Mouse (Mus musculus) liver, embryonic 12.5 days (tissue): ENCODE results near the gene Lyve1. TPM values are rescaled to one million over a fixed set of nuclear protein-coding genes. Genes with fewer than 3 reads are reported as not detected.

Source experiments
- ATAC-seq: fragments of 200-750 bp; cut with Nextera tagmentation; 2 replicates; pipeline ENCODE4 v1.8.0; 2017; ENCODE audit warnings: moderate number of reproducible peaks, mild to moderate bottlenecking, moderate library complexity
- H3K27ac ChIP-seq: fragments of 300-500 bp; sonication (generic); 2 replicates; pipeline ENCODE4 v1.5.1; 2016; ENCODE audit warnings: mild to moderate bottlenecking
- H3K27me3 ChIP-seq: fragments of 300-500 bp; sonication (generic); replicated peaks from 2 replicates; pipeline ENCODE4 v1.6.1; 2016; ENCODE audit warnings: mild to moderate bottlenecking, moderate library complexity
- H3K36me3 ChIP-seq: fragments of 300-500 bp; sonication (generic); 2 replicates; pipeline ENCODE4 v1.6.1; 2016; ENCODE audit warnings: mild to moderate bottlenecking, moderate library complexity
- H3K4me1 ChIP-seq: fragments of 300-500 bp; sonication (generic); 2 replicates; pipeline ENCODE4 v1.6.1; 2016
- H3K4me2 ChIP-seq: fragments of 300-500 bp; sonication (generic); 2 replicates; pipeline ENCODE4 v1.6.1; 2016; ENCODE audit warnings: mild to moderate bottlenecking, moderate library complexity
- H3K4me3 ChIP-seq: fragments of 300-500 bp; sonication (generic); 2 replicates; pipeline ENCODE4 v1.5.1; 2016; ENCODE audit warnings: mild to moderate bottlenecking, moderate library complexity
- H3K9ac ChIP-seq: fragments of 300-500 bp; sonication (generic); 2 replicates; pipeline ENCODE4 v1.6.1; 2016; ENCODE audit warnings: mild to moderate bottlenecking, moderate library complexity
- H3K9me3 ChIP-seq: fragments of 300-500 bp; sonication (generic); replicated peaks from 2 replicates; pipeline ENCODE4 v1.6.1; 2016; ENCODE audit warnings: mild to moderate bottlenecking, moderate library complexity
- WGBS: fragments of 180-500 bp; shearing (Covaris S2); methylation state at CpG from one replicate; pipeline ENCODE4 v1.1.7; 2016; ENCODE audit not compliant: insufficient replicate concordance; 5-methylcytosine and 5-hydroxymethylcytosine counted together
- polyA plus RNA-seq: library from polyadenylated mRNA; unstranded; fragments of >200 nt; fragmentation: Nextera tagmentation; extraction: Ambion mirVana; gene quantifications from 2 replicates; pipeline ENCODE4 v1.2.1, GENCODE M21; 2016

Gene Lyve1
- polyA plus RNA-seq, 1 experiment from 2014 or later = 26.7 TPM

DNA sequence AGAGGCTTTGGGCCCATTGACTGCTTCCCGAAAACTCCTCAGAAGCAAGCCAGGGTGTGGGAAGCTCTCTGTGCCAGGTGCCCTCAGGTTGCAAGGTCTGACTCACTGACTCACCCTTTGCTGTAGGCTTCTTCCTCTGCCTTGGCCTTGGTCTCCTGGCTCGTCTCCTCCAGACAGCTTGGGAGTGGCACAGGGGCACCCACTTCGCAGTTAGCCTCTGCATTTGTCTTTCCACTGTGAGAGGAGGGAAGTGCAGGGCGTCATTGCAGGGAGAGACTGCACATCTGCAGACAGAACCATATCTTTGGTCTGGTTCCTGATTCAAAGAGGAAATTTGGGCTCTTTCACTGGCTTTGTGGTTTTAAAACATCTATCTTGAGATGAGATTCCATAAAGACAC lies 15.0 kb upstream of the Lyve1 start:
- no peak overlapping the region for H3K4me3 ChIP-seq
- no peak for ATAC-seq
- H3K27ac ChIP-seq = peak overlapping the region; percentile 49; the same call in 1 of the 2 replicates
- no peaks in the 10 kb centered on the region for H3K27me3 ChIP-seq
- WGBS = 48% methylated on average over 4 of the region's 4 CpGs
- H3K4me1 ChIP-seq = peaks cover 57% of the 10 kb centered on the region
- H3K9ac ChIP-seq = no peak overlapping the region
- no peak overlapping the region for H3K4me2 ChIP-seq
- H3K36me3 ChIP-seq = 0 out of 2 replicates have a peak, but pooled peaks cover 9% of the 10 kb centered on the region
- H3K9me3 ChIP-seq = no peaks in the 10 kb centered on the region

DNA sequence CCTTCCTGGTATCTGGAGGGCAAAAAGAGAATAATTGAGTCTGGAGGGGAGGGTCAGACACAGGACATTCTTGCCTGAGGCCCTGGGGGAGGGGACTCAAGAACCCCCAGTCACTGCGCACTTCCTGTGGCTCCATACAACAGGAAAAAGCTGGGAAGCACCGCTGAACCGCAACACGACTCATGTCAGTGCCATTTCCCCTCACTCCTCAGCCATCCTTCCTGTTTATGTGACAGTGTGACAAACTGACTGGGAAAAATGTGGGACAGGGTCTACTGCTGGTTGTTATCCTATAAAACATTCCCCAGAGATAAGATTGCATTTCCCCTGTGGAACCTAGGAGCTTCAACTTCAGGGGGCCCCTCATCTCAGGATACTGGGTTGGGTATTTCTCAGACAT lies 13.9 kb upstream of the Lyve1 start:
- H3K4me1 ChIP-seq = peaks cover 49% of the 10 kb centered on the region
- H3K4me2 ChIP-seq = no peak overlapping the region
- H3K27me3 ChIP-seq = no peaks in the 10 kb centered on the region
- peak overlapping the region; percentile 49 for H3K27ac ChIP-seq
- 35% methylated on average over 4 of the region's 4 CpGs for WGBS
- H3K9ac ChIP-seq = no peak overlapping the region
- 0 out of 2 replicates have a peak, but pooled peaks have one; percentile 20 for ATAC-seq
- no peak overlapping the region for H3K4me3 ChIP-seq
- H3K9me3 ChIP-seq = no peaks in the 10 kb centered on the region
- H3K36me3 ChIP-seq = 0 out of 2 replicates have a peak, but pooled peaks cover 9% of the 10 kb centered on the region

DNA sequence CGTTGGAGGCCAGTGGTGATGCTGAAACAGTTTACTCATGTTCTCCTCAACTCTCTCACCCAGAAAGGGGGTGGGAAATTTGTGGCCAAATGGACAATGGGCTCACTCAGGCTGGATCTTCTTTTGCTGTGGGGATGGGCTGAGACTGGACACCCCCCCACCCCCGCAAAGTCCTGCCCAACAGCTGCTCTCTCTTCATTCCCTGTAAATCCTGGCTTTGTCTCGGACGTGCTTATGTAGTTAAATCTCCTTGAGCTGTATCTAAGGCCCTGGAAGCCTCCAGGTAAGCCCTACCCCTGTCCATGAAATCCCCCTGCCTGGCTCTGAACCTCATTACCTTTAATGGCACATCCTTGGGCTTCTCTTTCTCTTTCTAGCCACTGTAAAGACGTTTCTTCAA lies 5.8 kb upstream of the Lyve1 start:
- no peak overlapping the region for H3K9ac ChIP-seq
- no peak overlapping the region for H3K4me3 ChIP-seq
- WGBS = 68% methylated on average over 5 of the region's 5 CpGs
- no peak for ATAC-seq
- H3K9me3 ChIP-seq = no peaks in the 10 kb centered on the region
- peaks cover 5% of the 10 kb centered on the region; the same call in 1 of the 2 replicates for H3K36me3 ChIP-seq
- peaks cover 5% of the 10 kb centered on the region for H3K4me1 ChIP-seq
- H3K27ac ChIP-seq = no peak overlapping the region
- 0 out of 2 replicates have a peak, but pooled peaks cover 3% of the 10 kb centered on the region for H3K27me3 ChIP-seq
- H3K4me2 ChIP-seq = no peak overlapping the region

DNA sequence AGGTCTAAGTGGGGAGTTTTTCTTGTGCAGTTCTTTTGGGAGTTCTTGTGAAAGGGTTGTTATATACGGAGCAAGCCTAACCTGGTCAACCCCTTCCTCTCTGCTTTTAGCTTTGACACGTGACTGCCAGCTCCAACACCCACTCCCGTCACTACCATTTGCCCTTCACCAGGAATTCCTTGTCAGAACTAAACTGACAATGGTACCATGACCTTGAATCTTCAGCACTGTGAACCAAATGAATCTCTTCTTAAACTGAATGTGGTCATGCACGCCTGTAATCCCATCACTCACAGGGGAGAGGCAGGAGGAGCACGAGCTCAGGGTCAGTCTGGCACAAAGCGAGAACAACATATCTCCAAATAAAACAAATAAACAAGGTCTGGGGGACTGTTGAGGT lies 4.1 kb upstream of the Lyve1 start:
- H3K36me3 ChIP-seq = peaks cover 5% of the 10 kb centered on the region; the same call in 1 of the 2 replicates
- no peak overlapping the region for H3K27ac ChIP-seq

DNA sequence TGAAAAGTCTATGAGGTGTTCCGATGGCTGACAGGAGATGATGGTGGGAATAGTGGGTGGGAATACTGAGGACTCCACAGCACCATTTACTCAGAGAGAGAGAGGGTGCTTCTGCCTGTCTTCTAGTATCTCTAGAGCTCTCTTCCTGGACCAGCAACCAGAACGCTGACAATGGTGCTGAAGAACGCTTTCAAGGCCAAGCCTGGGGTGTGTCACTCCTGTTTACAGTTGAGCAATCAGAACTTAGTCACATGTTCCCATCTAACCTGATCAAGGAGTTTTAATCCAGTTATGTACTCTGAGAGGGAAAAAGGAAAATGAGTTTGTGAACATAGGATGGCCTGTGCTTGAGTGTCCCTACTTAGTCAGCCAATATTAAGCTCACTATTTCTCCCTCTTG lies 3.0 kb upstream of the Lyve1 start:
- H3K36me3 ChIP-seq = peaks cover under 1% of the 10 kb centered on the region; the same call in 1 of the 2 replicates
- 0 out of 2 replicates have a peak, but pooled peaks cover under 1% of the 10 kb centered on the region for H3K27me3 ChIP-seq
- no peak overlapping the region for H3K27ac ChIP-seq
- 84% methylated on average over 3 of the region's 3 CpGs for WGBS
- no peak for ATAC-seq
- H3K9me3 ChIP-seq = no peaks in the 10 kb centered on the region
- H3K9ac ChIP-seq = no peak overlapping the region
- H3K4me2 ChIP-seq = no peak overlapping the region
- no peak overlapping the region for H3K4me3 ChIP-seq
- H3K4me1 ChIP-seq = peaks cover 11% of the 10 kb centered on the region

More for the DNA sequence above, 4.1 kb upstream of the Lyve1 start:
- Histone ChIP-seq H3K9me3 (no peaks in the 10 kb centered on the region), H3K4me3 (no peak overlapping the region), H3K27me3 (0 out of 2 replicates have a peak, but pooled peaks cover 3% of the 10 kb centered on the region), H3K4me2 (no peak overlapping the region), H3K9ac (no peak overlapping the region), H3K4me1 (peaks cover 9% of the 10 kb centered on the region)
- ATAC-seq = no peak
- 77% methylated on average over 6 of the region's 6 CpGs for WGBS

DNA sequence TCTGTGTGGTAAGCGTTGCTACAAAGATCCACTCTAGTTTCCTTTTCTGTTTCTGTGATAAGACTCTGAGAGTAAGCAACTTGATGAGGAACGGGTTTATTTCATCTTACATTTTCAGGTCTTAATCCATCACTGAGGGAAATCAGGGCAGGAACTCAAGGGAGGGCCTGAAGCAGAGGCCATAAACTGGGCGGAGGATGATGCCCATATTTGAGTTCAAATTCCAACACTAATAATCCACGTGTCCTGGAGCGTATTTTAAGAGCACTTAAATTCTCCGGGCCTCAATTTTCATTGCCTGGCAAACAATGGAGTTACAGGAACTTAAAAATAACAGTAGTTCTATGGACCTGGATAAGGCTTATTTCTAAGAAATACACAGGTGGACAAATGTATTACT lies 2.5 kb upstream of the Lyve1 start:
- WGBS = 70% methylated on average over 6 of the region's 6 CpGs

DNA sequence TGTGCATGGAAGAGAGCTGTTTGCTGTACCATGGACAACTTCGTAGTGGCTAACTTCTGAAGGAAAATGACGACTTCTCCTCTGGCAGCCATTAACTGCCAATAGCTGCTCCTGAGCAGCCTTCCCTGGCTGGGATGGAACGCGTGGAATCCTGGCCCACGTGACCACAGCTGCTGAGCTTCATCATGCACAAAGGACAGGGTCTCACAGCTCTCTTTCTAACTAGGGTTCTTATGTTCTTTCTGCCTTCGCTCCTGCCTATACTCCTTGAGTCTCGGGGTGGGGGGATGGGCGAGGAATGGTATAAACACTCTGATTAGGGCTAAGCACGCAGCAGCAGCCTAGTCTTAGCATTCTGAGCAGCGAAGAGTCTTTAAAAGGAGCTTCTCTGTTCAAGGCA lies 2.0 kb upstream of the Lyve1 start:
- Histone ChIP-seq H3K9me3 (no peaks in the 10 kb centered on the region), H3K9ac (no peak overlapping the region), H3K4me1 (peaks cover 20% of the 10 kb centered on the region), H3K27ac (no peak overlapping the region), H3K4me3 (no peak overlapping the region), H3K36me3 (no peaks in the 10 kb centered on the region), H3K27me3 (no peaks in the 10 kb centered on the region), H3K4me2 (0 out of 2 replicates have a peak overlapping the region, but pooled peaks have one; percentile 7)
- 63% methylated on average over 10 of the region's 10 CpGs for WGBS
- ATAC-seq = no peak

More for the DNA sequence above, 2.5 kb upstream of the Lyve1 start:
- no peak overlapping the region for H3K4me3 ChIP-seq
- peaks cover 15% of the 10 kb centered on the region for H3K4me1 ChIP-seq
- no peaks in the 10 kb centered on the region for H3K27me3 ChIP-seq
- H3K9me3 ChIP-seq = no peaks in the 10 kb centered on the region
- no peak overlapping the region for H3K4me2 ChIP-seq
- no peak overlapping the region for H3K27ac ChIP-seq
- H3K36me3 ChIP-seq = no peaks in the 10 kb centered on the region
- ATAC-seq = no peak
- H3K9ac ChIP-seq = no peak overlapping the region

DNA sequence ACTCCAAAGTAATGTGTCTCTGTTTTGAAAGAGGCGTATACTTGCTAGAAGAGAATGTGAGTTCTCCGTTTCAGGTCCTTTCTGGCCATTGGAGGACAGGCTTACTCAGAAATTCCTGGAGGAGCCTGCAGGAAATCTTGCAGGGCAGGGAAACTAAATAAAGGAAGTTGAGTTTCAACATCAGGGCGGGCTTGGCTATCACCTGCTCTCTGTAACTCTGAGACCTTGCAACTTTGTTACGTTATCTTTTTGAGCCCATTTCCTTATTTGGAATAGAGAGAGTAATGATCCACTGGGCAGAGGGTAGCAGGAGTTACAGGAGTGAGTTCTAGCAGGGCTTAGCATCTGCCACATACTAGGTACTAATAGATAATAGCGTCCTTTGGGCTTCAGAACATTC lies 2.9 kb downstream of the Lyve1 start:
- WGBS = 19% methylated on average over 5 of the region's 5 CpGs
- Histone ChIP-seq H3K4me1 (peaks cover 45% of the 10 kb centered on the region), H3K36me3 (no peaks in the 10 kb centered on the region), H3K4me3 (no peak overlapping the region), H3K27me3 (no peaks in the 10 kb centered on the region), H3K27ac (no peak overlapping the region), H3K9ac (no peak overlapping the region; the same call in 1 of the 2 replicates), H3K4me2 (0 out of 2 replicates have a peak overlapping the region, but pooled peaks have one; percentile 9), H3K9me3 (no peaks in the 10 kb centered on the region)
- no peak for ATAC-seq

DNA sequence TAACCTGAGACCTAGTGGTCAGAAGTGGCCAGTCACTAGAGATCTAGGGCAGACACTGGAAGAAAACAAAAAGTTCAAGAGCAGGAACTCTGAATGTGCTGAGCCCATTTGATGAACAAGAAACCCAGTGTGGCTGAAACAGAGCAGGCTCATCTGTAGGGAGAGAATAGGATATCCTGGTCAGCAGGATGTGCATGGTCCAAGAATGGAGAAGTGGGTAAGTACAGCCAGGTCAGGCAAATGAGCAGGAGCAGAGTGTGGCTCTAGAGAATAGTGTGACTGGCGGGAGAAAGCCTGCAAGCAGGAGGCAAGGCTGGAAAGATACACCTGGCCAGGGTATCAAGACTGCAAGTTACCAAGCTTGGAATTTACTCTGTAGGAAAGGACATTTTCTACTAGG lies 7.4 kb downstream of the Lyve1 start:
- H3K4me1 ChIP-seq = peaks cover 49% of the 10 kb centered on the region
- H3K4me3 ChIP-seq = no peak overlapping the region
- no peaks in the 10 kb centered on the region for H3K9me3 ChIP-seq
- H3K27me3 ChIP-seq = no peaks in the 10 kb centered on the region
- no peak for ATAC-seq
- 28% methylated on average over 1 of the region's 1 CpGs for WGBS
- no peak overlapping the region for H3K9ac ChIP-seq
- H3K4me2 ChIP-seq = no peak overlapping the region
- no peak overlapping the region for H3K27ac ChIP-seq
- H3K36me3 ChIP-seq = no peaks in the 10 kb centered on the region

DNA sequence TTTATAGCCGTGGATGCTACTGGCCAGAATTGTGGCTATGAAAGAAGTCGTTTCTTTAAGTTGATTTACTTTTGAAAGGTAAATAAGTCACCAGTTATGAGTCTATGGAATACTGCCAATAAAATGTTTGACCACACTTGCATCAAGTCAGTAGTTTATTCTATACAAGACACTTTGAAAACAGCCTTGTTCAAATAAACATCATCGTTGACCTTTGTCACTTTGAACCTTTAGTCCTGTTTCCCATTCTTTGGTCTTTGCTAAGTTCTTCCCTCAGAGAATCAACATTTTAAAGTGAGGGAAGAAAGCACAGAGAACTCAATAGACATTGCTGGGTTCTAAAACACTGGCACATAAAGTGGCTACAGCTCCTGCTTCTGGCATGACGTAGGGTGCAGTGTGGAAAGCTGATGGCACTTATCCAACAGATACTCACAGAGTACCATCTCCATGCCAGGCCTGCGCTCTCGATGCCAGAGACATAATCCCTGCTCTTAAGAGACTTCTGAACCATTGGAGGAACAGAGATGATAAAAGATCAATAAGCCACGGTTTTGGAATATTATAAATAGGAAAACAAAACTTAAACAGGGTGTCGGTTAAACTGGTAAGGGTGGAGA lies 8.0 kb downstream of the Lyve1 start:
- Histone ChIP-seq H3K9ac (no peak overlapping the region), H3K4me3 (no peak overlapping the region), H3K27me3 (no peaks in the 10 kb centered on the region), H3K4me1 (peaks cover 43% of the 10 kb centered on the region), H3K27ac (no peak overlapping the region), H3K4me2 (no peak overlapping the region), H3K9me3 (no peaks in the 10 kb centered on the region), H3K36me3 (no peaks in the 10 kb centered on the region)
- no peak for ATAC-seq
- 65% methylated on average over 8 of the region's 8 CpGs for WGBS

DNA sequence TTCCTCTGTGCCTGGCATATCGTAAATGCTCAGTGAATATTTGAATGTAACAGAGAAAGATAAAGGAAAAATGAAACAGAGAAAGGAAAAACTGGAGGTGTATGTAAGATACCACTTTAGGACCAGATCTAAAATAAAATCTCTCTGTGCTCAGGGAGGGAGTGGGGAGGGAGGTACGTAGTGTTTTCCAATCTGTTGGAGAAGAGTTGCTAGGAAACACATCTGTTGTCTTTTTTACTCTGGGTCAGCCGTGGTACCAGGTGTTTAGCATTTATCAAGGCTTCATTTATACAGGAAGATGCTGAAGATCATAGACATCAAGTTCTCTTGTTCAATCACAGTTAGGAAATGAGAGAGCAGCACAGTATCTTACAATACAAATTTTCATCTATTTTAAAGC lies 8.5 kb downstream of the Lyve1 start:
- H3K4me2 ChIP-seq = no peak overlapping the region
- no peak overlapping the region for H3K27ac ChIP-seq
- peaks cover 38% of the 10 kb centered on the region for H3K4me1 ChIP-seq
- H3K9me3 ChIP-seq = no peaks in the 10 kb centered on the region
- H3K4me3 ChIP-seq = no peak overlapping the region
- H3K36me3 ChIP-seq = no peaks in the 10 kb centered on the region
- ATAC-seq = no peak
- WGBS = 67% methylated on average over 3 of the region's 3 CpGs
- no peak overlapping the region for H3K9ac ChIP-seq
- H3K27me3 ChIP-seq = no peaks in the 10 kb centered on the region

DNA sequence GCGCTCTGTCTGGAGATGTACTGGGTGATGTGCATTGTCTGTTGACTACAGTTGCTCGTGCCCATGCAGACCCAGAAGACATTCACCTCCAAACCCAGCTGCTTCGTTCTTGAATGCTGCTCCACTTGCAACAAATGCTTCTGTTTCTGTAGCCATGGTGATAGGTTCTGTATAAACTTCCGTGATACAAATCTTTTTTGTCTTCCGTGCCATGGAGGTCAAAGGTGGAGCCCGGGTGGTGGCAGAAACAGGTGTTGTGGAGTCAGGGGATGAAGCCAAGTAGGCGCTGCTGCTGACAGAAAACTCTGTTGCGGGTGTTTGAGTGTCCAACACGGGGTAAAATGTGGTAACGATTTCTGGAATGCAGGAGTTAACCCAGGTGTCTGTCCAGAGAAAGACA lies 9.4 kb downstream of the Lyve1 start:
- Histone ChIP-seq H3K27ac (no peak overlapping the region), H3K27me3 (no peaks in the 10 kb centered on the region), H3K9ac (no peak overlapping the region), H3K9me3 (no peaks in the 10 kb centered on the region), H3K36me3 (no peaks in the 10 kb centered on the region), H3K4me1 (peaks cover 33% of the 10 kb centered on the region), H3K4me3 (no peak overlapping the region), H3K4me2 (no peak overlapping the region)
- ATAC-seq = no peak
- 68% methylated on average over 10 of the region's 10 CpGs for WGBS
